Comparison of ENCODE assay signal across 8 mouse cellular contexts in genomic region chr12:109749711-109750243, GRCm38 (mm10).
A peak's percentile ranks its signal among the peaks of the same experiment; 100 is the strongest.
DNase-seq lines count a peak whose midpoint lies in the region; ATAC-seq lines count a peak whose summit lies in the region.

No protein-coding gene starts in this region.

- H3K4me1 ChIP-seq in heart, embryonic 14.5 days (ENCODE audit: control insufficient read depth in 2 of 2, insufficient read depth in 2 of 2, low read length in 2 of 2): peaks cover 5 to 11% of the 10 kb centered on the region in 2 experiments; a peak in 3 of 4 replicates
- peaks cover 18% of the 10 kb centered on the region; the same call in 1 of the 2 replicates for H3K4me1 ChIP-seq in lung, embryonic 16.5 days (replicated peaks; ENCODE audit: control insufficient read depth, insufficient read depth, low read length)

- H3K36me3 ChIP-seq in heart, embryonic 14.5 days (ENCODE audit: control insufficient read depth, insufficient read depth, low read length): no peaks in the 10 kb centered on the region
- no peaks in the 10 kb centered on the region for H3K36me3 ChIP-seq in lung, embryonic 16.5 days (ENCODE audit: control insufficient read depth, insufficient read depth, low read length)

- no peaks in the 10 kb centered on the region for H3K27me3 ChIP-seq in heart, embryonic 14.5 days (ENCODE audit: control insufficient read depth, insufficient read depth, low read length)
- no peaks in the 10 kb centered on the region for H3K27me3 ChIP-seq in lung, embryonic 16.5 days (ENCODE audit: control insufficient read depth, insufficient read depth, low read depth, low read length)

- peak; percentile 44 for ATAC-seq in heart, embryonic 14.5 days (ENCODE audit: insufficient number of reproducible peaks, insufficient read depth, low FRiP score, low read depth)
- ATAC-seq in lung, embryonic 16.5 days (ENCODE audit: low read depth): peak; percentile 71
- ATAC-seq in granulocyte monocyte progenitor cell, adult 5-6 weeks (replicated peaks; ENCODE audit: poor library complexity, severe bottlenecking): no peak

- H3K9ac ChIP-seq in heart, embryonic 14.5 days (ENCODE audit: low read length): peak overlapping the region; percentile 31; the same call in 1 of the 2 replicates
- peak overlapping the region; percentile 38 for H3K9ac ChIP-seq in lung, embryonic 16.5 days (ENCODE audit: low read length)

- no peaks in the 10 kb centered on the region for H3K9me3 ChIP-seq in heart, embryonic 14.5 days (ENCODE audit: control insufficient read depth, low read length)
- H3K9me3 ChIP-seq in lung, embryonic 16.5 days (ENCODE audit: control insufficient read depth, low read length): no peaks in the 10 kb centered on the region

- peak overlapping the region; percentile 58 for H3K4me2 ChIP-seq in heart, embryonic 14.5 days (ENCODE audit: low read length)
- peak overlapping the region; percentile 45 for H3K4me2 ChIP-seq in lung, embryonic 16.5 days (ENCODE audit: low read depth, low read length)

- peak; percentile 47 for DNase-seq in ES-CJ7 (ENCODE audit: low read depth, low spot score)
- DNase-seq in brain, adult 2 months (ENCODE audit: low read depth, low spot score): peak; percentile 93
- DNase-seq in fibroblast of lung, adult 2 months (ENCODE audit: low read depth): peak; percentile 89
- DNase-seq in layer of hippocampus, adult 9-11 months: peak; percentile 72
- DNase-seq in right cerebral cortex, adult 18-20 months: peak; percentile 93

- no peak overlapping the region for H3K27ac ChIP-seq in heart, embryonic 14.5 days (replicated peaks in 1 of 2; ENCODE audit: control insufficient read depth in 1 of 2, insufficient read depth in 1 of 2, low read depth in 2 of 2, low read length in 2 of 2)
- H3K27ac ChIP-seq in lung, embryonic 16.5 days (ENCODE audit: low read length): peak overlapping the region; percentile 55

- peak overlapping the region; percentile 12 to 28; a peak in 2 of 4 replicates for H3K4me3 ChIP-seq in heart, embryonic 14.5 days (ENCODE audit: control insufficient read depth in 1 of 2, insufficient read depth in 1 of 2, low read depth in 1 of 2, low read length in 2 of 2)
- H3K4me3 ChIP-seq in lung, embryonic 16.5 days (ENCODE audit: low read length): peak overlapping the region; percentile 23

- 10% methylated on average over 13 of the region's 14 CpGs for WGBS in heart, embryonic 14.5 days
- WGBS in lung, embryonic 16.5 days: 7% methylated on average over 13 of the region's 14 CpGs
